Mouse (Mus musculus) Patski (cell line): ENCODE results near the gene Hist1h2ao. TPM values are rescaled to one million over a fixed set of nuclear protein-coding genes. Genes with fewer than 3 reads are reported as not detected.
"Not testable (repeated sequence)": the region's sequence is repeated elsewhere in the genome, so short reads cannot be mapped to it uniquely, and the experiment has no call there.

ENCODE experiments used
- ATAC-seq: fragments of 100-300 bp; one replicate; pipeline ENCODE4 v1.8.0; 2021
- CTCF ChIA-PET: fragments of 350-600 bp; sonication (Branson Sonifier 250); formaldehyde crosslinking; loops from one replicate; lab custom pipeline; 2022; ENCODE audit warnings: inconsistent platforms; lab: Charles Lee
- POLR2A ChIA-PET: fragments of 350-600 bp; sonication (Branson Sonifier 250); formaldehyde crosslinking; loops from one replicate; lab custom pipeline; 2022; ENCODE audit warnings: antibody characterized with exemption, inconsistent platforms; lab: Charles Lee
- DNase-seq: peaks from one replicate; pipeline ENCODE4 v3.0.0-alpha.2; 2011; ENCODE audit warnings: low read depth, low spot score
- H3K27me3 ChIP-seq: fragments of 371-371 bp; one replicate; pipeline ENCODE4 v1.5.1; 2021
- CTCF ChIP-seq: fragments of 100-300 bp; IDR thresholded peaks from one replicate; pipeline ENCODE4 v1.5.1; 2021
- in situ Hi-C: fragments of 300-500 bp; cut with MboI; formaldehyde crosslinking; loops from 3 replicates; pipeline ENCODE4 v1.11.1; 2018; ENCODE audit warnings: low pct_unique_long_range_greater_than_20kb, mixed read lengths
- polyA plus RNA-seq: library from polyadenylated mRNA; unstranded; gene quantifications from one replicate; pipeline ENCODE4 v1.2.3, GENCODE M21; 2021

The Hist1h2ao gene
- polyA plus RNA-seq, 1 experiment from 2014 or later = not detected

- DNase-seq, ATAC-seq, H3K27me3 ChIP-seq, POLR2A ChIA-PET, CTCF ChIA-PET, in situ Hi-C loops: not testable (repeated sequence)
These were observed 10.0 kb downstream of the Hist1h2ao start for GRCm38 (mm10) chr13:21820082-21820890.

- no peak for ATAC-seq
- ChIA-PET CTCF (no interaction called here), POLR2A (no interaction called here)
- H3K27me3 ChIP-seq = no peaks in the 10 kb centered on the region
- no peak for DNase-seq
- in situ Hi-C loops = no loop called here
- no peak for TF ChIP-seq CTCF
These were observed 18.2 kb downstream of the Hist1h2ao start for GRCm38 (mm10) chr13:21828511-21828910.

GRCm38 (mm10) chr13:21830344-21830743 lies 20.1 kb downstream of the Hist1h2ao start:
- ATAC-seq (no peak), DNase-seq (no peak)
- in situ Hi-C loops = no loop called here
- POLR2A ChIA-PET = no interaction called here
- no peaks in the 10 kb centered on the region for H3K27me3 ChIP-seq
- CTCF ChIA-PET = no interaction called here
- TF ChIP-seq CTCF = no peak

GRCm38 (mm10) chr13:21831418-21832394 lies 21.4 kb downstream of the Hist1h2ao start, which contains the start of gene Hist1h4n:
Gene Hist1h4n (minus strand): TSS chr13:21832196.
- ATAC-seq = peak; percentile 44
- H3K27me3 ChIP-seq, CTCF ChIA-PET, POLR2A ChIA-PET, DNase-seq, in situ Hi-C loops: not testable (repeated sequence)

GRCm38 (mm10) chr13:21833461-21833860 lies 23.2 kb downstream of the Hist1h2ao start, which contains the start of the genes Hist1h2ap and Hist1h2br:
Gene Hist1h2ap (minus strand): TSS chr13:21833507.
Gene Hist1h2br (plus strand): TSS chr13:21833743.
- CTCF ChIA-PET = not testable (repeated sequence)
- peak; percentile 94 for ATAC-seq

GRCm38 (mm10) chr13:21840508-21840907 lies 30.2 kb downstream of the Hist1h2ao start:
- CTCF ChIA-PET = not testable (repeated sequence)
- ATAC-seq = peak; percentile 81

More at GRCm38 (mm10) chr13:21833461-21833860, 23.2 kb downstream of the Hist1h2ao start, which contains the start of the genes Hist1h2ap and Hist1h2br:
- H3K27me3 ChIP-seq, DNase-seq, POLR2A ChIA-PET, in situ Hi-C loops: not testable (repeated sequence)

GRCm38 (mm10) chr13:21846356-21846755 lies 36.1 kb downstream of the Hist1h2ao start:
- in situ Hi-C loops, DNase-seq, CTCF ChIA-PET, POLR2A ChIA-PET, ATAC-seq, H3K27me3 ChIP-seq: not testable (repeated sequence)

More at GRCm38 (mm10) chr13:21840508-21840907, 30.2 kb downstream of the Hist1h2ao start:
- in situ Hi-C loops, POLR2A ChIA-PET, H3K27me3 ChIP-seq, DNase-seq: not testable (repeated sequence)

- no peak for TF ChIP-seq CTCF
- in situ Hi-C loops = no loop called here
- ChIA-PET POLR2A (no interaction called here), CTCF (no interaction called here)
- DNase-seq (no peak), ATAC-seq (no peak)
- H3K27me3 ChIP-seq = no peaks in the 10 kb centered on the region
These were observed 37.6 kb downstream of the Hist1h2ao start for GRCm38 (mm10) chr13:21847883-21848282.

- POLR2A ChIA-PET, ATAC-seq, DNase-seq, CTCF ChIA-PET, H3K27me3 ChIP-seq: not testable (repeated sequence)
- in situ Hi-C loops = loop anchor here (25.0 kb wide), 1 partner anchor 1562 kb away; the partner anchor contains the start of gene Abt1
These were observed 40.4 kb downstream of the Hist1h2ao start for GRCm38 (mm10) chr13:21850696-21851095.

- TF ChIP-seq CTCF = no peak
- in situ Hi-C loops = loop anchor here (25.0 kb wide), 1 partner anchor 1560 kb away; the partner anchor contains the start of gene Abt1
- DNase-seq (no peak), ATAC-seq (no peak)
- CTCF ChIA-PET = no interaction called here
- POLR2A ChIA-PET = interaction anchor here (0.7 kb wide), 1 partner anchor 1731 kb away, joined by 3 read pairs; no protein-coding TSS in a partner anchor
- H3K27me3 ChIP-seq = no peaks in the 10 kb centered on the region
These were observed 42.1 kb downstream of the Hist1h2ao start for GRCm38 (mm10) chr13:21852215-21852945.
